Mouse (Mus musculus) limb, embryonic 13.5 days (tissue): ENCODE results near the gene Dock4. TPM values are rescaled to one million over a fixed set of nuclear protein-coding genes. Genes with fewer than 3 reads are reported as not detected.
A peak's percentile ranks its signal among the peaks of the same experiment; 100 is the strongest.

ENCODE experiments used
- ATAC-seq: fragments of 200-750 bp; cut with Nextera tagmentation; 2 replicates; pipeline ENCODE4 v1.8.0; 2017; ENCODE audit warnings: low read depth, moderate number of reproducible peaks, moderate TSS enrichment; ENCODE audit not compliant: low FRiP score
- H3K27ac ChIP-seq: fragments of 300-500 bp; sonication (generic); 2 replicates; pipeline ENCODE4 v1.5.1; 2015; ENCODE audit warnings: inconsistent platforms, mild to moderate bottlenecking, moderate library complexity
- H3K27me3 ChIP-seq: fragments of 300-500 bp; sonication (generic); 2 replicates; pipeline ENCODE4 v1.6.1; 2015; ENCODE audit warnings: mild to moderate bottlenecking, inconsistent platforms
- H3K36me3 ChIP-seq: fragments of 300-500 bp; sonication (generic); 2 replicates; pipeline ENCODE4 v1.6.1; 2015; ENCODE audit warnings: inconsistent platforms, mild to moderate bottlenecking, moderate library complexity
- H3K4me1 ChIP-seq: fragments of 300-500 bp; sonication (generic); 2 replicates; pipeline ENCODE4 v1.6.1; 2015; ENCODE audit warnings: inconsistent platforms
- H3K4me2 ChIP-seq: fragments of 300-500 bp; sonication (generic); replicated peaks from 2 replicates; pipeline ENCODE4 v1.6.1; 2015; ENCODE audit warnings: inconsistent platforms, mild to moderate bottlenecking, moderate library complexity
- H3K4me3 ChIP-seq: fragments of 300-500 bp; sonication (generic); 2 replicates; pipeline ENCODE4 v1.5.1; 2015; ENCODE audit warnings: moderate library complexity, mild to moderate bottlenecking, inconsistent platforms
- H3K9ac ChIP-seq: fragments of 300-500 bp; sonication (generic); 2 replicates; pipeline ENCODE4 v1.6.1; 2015; ENCODE audit warnings: mild to moderate bottlenecking, inconsistent platforms
- H3K9me3 ChIP-seq: fragments of 300-500 bp; sonication (generic); 2 replicates; pipeline ENCODE4 v1.6.1; 2016; ENCODE audit warnings: inconsistent platforms
- WGBS: fragments of 180-500 bp; shearing (Covaris S2); methylation state at CpG from one replicate; pipeline ENCODE4 v1.1.7; 2015; 5-methylcytosine and 5-hydroxymethylcytosine counted together
- polyA plus RNA-seq: library from polyadenylated mRNA; unstranded; fragments of >200 nt; fragmentation: Nextera tagmentation; extraction: Ambion mirVana; gene quantifications from 2 replicates; pipeline ENCODE4 v1.2.1, GENCODE M21; 2015

The Dock4 gene
- polyA plus RNA-seq, 1 experiment from 2014 or later: 19.1 TPM

DNA sequence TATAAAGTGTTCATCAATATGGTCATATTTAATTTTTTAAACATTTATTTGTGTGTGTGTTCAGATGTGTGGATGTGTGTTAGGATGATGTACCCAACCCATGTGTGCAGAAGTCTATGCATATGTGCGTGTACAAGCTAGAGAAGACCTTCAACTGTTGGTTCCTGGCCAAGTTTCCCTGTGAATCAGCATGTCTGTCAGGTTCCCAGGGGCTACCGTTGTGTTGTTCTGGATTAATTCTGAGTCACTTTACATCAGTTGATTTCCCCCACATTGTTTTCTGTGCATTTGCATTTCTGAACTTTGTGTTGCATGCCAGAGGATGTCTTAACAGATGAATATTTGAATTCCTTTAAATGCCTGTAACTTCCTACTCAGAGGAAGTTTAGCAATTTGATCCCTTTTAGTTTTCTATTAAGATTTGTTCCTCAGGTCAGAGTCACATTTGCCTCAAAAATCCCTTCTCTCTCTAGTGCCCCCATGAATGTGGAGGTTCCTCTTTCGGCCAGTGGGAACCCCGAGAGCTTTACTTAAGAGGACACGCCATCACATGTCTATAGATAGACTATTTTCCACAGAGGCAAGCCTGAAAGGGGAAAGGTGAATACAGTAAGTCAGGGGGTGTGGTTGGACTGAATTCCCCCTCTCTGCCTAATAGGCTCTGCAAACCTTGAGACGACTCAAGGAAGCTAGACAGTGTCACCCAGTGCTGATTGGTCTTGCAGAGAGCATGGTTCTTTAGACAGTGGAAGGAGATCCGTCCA is 139.0 kb downstream of the Dock4 start:
- WGBS: 88% methylated on average over 7 of the region's 7 CpGs
- no peak overlapping the region for H3K4me3 ChIP-seq

DNA sequence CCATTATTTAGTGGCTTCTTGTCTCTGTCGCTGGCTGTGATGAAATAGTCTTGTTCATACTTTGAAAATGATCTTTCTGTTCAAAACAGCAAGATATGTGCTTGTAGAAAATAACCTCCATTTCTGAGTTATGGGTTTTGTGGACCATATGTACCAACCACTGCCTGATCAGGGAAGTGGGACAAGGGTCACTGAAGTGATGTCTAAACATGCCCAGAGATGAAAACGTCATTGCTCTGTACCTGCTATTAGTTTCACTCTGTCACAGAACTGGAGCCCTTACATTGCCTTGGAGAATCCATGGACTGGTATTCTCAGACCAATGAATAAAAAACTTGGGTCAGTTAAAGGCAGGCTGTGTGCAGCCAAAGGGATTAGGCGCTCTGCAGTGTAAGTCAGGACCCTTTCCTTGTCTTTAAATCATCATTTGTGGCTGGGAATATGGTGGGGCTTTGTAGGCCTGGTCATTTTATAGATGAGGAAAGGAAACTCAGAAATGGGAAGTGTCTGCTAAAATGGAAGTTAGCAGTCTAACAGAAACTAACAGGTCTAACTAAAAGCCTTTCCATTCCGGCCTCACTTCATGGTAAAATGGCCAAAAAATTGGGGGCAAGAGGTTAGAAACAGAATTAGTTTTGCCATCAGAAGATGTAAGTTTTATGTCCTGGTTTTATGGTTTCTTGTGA is 139.8 kb downstream of the Dock4 start:
- no peak overlapping the region for H3K4me3 ChIP-seq
- no peaks in the 10 kb centered on the region for H3K27me3 ChIP-seq
- no peaks in the 10 kb centered on the region for H3K36me3 ChIP-seq
- WGBS: 81% methylated on average over 4 of the region's 4 CpGs
- peaks cover 6% of the 10 kb centered on the region for H3K4me1 ChIP-seq
- no peak for ATAC-seq
- no peak overlapping the region for H3K9ac ChIP-seq
- no peaks in the 10 kb centered on the region for H3K9me3 ChIP-seq
- no peak overlapping the region for H3K4me2 ChIP-seq
- no peak overlapping the region for H3K27ac ChIP-seq

More for the DNA sequence above, 139.0 kb downstream of the Dock4 start:
- Histone ChIP-seq H3K36me3 (no peaks in the 10 kb centered on the region), H3K4me2 (no peak overlapping the region), H3K4me1 (peaks cover 15% of the 10 kb centered on the region), H3K27me3 (no peaks in the 10 kb centered on the region), H3K9ac (no peak overlapping the region), H3K9me3 (no peaks in the 10 kb centered on the region), H3K27ac (no peak overlapping the region)
- ATAC-seq: no peak

DNA sequence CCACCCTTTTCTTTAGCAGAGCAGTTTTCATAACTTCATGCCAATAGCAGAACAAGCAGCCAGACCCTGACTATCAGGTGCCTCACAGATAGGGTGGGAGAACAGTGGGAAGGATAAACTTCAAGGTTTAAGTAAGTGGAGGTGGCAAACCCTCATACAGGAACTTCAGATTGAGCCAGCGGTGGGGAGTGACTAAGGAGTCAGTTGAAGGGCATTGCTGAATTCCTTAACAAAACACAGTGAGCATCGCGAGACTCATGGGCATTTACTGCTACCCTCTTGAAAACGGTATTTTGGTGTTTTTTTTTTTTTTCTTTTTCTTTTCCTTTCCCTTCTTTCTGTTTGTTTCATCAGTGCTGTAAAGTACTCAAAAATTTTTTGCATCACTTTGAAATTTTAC is 148.4 kb downstream of the Dock4 start:
- Histone ChIP-seq H3K27me3 (no peaks in the 10 kb centered on the region), H3K9ac (no peak overlapping the region), H3K4me2 (no peak overlapping the region), H3K4me3 (no peak overlapping the region), H3K27ac (no peak overlapping the region), H3K9me3 (no peaks in the 10 kb centered on the region), H3K36me3 (no peaks in the 10 kb centered on the region), H3K4me1 (no peaks in the 10 kb centered on the region)
- no peak for ATAC-seq
- 80% methylated on average over 4 of the region's 4 CpGs for whole genome bisulfite sequencing

DNA sequence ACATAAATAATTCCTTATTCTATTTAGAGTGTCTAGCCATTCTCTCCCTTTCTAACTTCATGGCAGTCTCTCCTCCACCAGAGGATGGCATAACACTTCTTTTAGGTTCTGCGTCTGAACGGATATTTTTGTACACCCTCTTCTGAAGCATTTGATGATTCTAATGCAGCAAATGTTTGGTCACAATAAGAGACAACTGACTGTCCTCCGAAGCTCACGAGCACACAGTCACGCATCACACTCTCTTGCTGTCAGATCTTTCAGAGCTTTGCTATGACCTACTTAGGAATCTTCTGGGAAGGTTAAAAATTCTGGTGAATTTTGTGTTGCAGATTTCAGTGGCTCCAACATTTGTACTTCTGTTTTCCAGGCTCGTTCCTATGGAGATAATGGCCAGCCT is 149.7 kb downstream of the Dock4 start:
- no peak overlapping the region for H3K4me2 ChIP-seq
- no peaks in the 10 kb centered on the region for H3K4me1 ChIP-seq
- no peak overlapping the region for H3K27ac ChIP-seq
- 91% methylated on average over 6 of the region's 6 CpGs for WGBS
- no peaks in the 10 kb centered on the region for H3K27me3 ChIP-seq
- ATAC-seq: no peak
- no peaks in the 10 kb centered on the region for H3K9me3 ChIP-seq
- no peak overlapping the region for H3K9ac ChIP-seq
- H3K36me3 ChIP-seq: no peaks in the 10 kb centered on the region
- H3K4me3 ChIP-seq: no peak overlapping the region

DNA sequence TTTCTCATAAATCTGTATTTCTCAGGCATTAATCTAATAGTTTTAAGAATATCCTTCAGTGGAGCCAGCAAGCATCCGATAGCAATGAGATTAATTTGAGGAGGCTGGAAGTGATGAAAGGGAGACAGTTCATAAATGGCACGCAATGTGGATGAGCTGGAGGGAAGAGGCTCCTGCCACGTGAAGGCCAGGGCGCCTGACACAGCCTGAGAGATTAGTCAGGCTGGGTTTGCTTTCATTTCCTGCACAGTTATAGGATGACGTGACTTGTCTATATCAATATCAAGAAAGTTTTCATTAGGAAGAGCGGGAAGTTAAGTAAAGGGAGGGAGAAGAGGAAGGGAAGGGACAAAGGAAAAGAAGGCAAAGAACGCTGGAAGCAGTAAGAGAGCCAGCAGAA is 150.3 kb downstream of the Dock4 start:
- WGBS: 85% methylated on average over 7 of the region's 7 CpGs
- Histone ChIP-seq H3K4me3 (no peak overlapping the region), H3K4me2 (no peak overlapping the region), H3K36me3 (no peaks in the 10 kb centered on the region), H3K9me3 (no peaks in the 10 kb centered on the region), H3K27me3 (no peaks in the 10 kb centered on the region), H3K9ac (no peak overlapping the region), H3K27ac (no peak overlapping the region), H3K4me1 (no peaks in the 10 kb centered on the region)
- ATAC-seq: no peak

DNA sequence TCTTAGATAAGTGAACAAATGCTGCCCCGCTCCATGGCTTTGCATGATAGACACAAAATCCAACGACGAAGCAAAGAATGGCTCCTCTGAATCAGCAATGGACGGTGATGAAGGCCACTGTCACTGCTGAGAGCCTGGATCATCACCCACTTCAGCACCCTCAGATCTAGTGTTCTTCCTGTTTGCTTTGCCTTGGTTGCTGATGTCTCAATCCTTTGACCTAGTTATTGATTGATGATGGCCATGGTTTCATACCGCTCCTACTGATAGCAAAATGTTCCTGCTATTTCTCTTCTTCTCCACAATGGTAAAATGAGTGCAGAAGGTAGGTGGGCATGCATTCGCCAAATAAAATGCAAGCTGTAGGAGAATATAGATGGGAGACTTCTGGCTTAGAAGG is 150.7 kb downstream of the Dock4 start:
- Histone ChIP-seq H3K4me1 (peaks cover 3% of the 10 kb centered on the region; the same call in 1 of the 2 replicates), H3K4me3 (no peak overlapping the region), H3K9me3 (no peaks in the 10 kb centered on the region), H3K4me2 (no peak overlapping the region), H3K36me3 (no peaks in the 10 kb centered on the region), H3K27me3 (no peaks in the 10 kb centered on the region), H3K27ac (no peak overlapping the region), H3K9ac (no peak overlapping the region)
- WGBS: 95% methylated on average over 6 of the region's 6 CpGs
- ATAC-seq: no peak

DNA sequence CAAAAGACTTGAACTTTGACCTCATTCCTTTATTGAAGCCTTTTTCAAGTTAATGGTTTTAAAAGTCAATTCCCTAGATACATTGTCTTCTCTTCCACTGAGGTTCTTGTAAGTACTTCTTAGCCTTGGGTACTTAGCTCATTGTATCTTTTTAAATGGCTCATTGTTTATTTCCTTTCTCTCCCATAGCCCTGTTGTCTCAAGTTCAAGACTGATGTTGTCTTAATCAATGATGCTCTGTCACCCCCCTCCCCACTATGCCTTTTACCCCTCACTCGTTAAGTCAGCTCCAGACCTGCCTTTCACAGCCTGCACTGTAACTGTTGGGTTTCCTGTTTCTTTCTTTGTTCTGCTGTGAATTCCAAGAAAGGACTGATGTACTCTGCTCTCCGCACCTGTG is 154.2 kb downstream of the Dock4 start:
- Histone ChIP-seq H3K4me1 (peaks cover 3% of the 10 kb centered on the region; the same call in 1 of the 2 replicates), H3K4me3 (no peak overlapping the region), H3K9ac (no peak overlapping the region), H3K4me2 (no peak overlapping the region), H3K36me3 (no peaks in the 10 kb centered on the region), H3K9me3 (no peaks in the 10 kb centered on the region), H3K27ac (no peak overlapping the region), H3K27me3 (no peaks in the 10 kb centered on the region)
- WGBS: 61% methylated on average over 2 of the region's 2 CpGs
- no peak for ATAC-seq

DNA sequence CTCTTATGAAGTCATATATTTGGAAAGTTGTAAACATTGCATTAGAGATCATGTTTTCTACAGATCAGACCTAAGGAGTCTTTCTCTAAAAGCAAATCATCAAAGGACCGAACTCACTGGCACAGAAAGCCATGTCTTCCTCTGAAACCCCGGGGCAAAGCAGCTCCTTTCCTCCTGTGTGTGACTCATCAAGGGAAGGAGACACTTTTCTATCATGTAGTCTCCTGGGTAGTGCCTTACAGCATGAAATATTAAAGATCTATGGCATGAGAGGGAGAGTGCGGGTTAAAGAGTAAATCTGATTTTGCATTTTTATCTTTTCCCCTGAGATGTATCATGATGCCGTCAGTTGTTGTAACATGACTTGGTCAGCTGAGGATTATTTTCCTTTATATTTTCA is 159.8 kb downstream of the Dock4 start:
- Histone ChIP-seq H3K36me3 (no peaks in the 10 kb centered on the region), H3K27ac (no peak overlapping the region), H3K4me2 (no peak overlapping the region), H3K4me1 (peaks cover 3% of the 10 kb centered on the region; the same call in 1 of the 2 replicates), H3K27me3 (no peaks in the 10 kb centered on the region), H3K9ac (no peak overlapping the region), H3K4me3 (no peak overlapping the region), H3K9me3 (no peaks in the 10 kb centered on the region)
- 81% methylated on average over 4 of the region's 4 CpGs for WGBS
- ATAC-seq: no peak

DNA sequence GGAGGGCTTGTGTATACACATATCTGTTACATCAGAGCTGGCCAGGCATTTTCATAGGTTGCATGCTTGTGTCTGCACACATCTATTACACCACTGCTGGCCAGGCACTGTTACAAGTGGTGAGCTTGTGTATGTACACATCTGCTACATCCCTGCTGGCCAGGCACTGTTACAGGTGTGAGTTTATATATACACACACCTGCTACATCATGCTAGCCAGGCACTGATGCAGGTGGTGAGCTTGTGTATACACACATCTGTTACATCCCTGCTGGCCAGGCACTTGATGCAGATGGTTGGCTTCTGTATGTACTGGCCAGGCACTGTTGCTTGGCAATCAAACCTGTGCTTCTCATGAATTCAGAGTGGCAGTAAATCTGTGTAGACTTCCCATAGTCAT is 177.2 kb downstream of the Dock4 start:
- no peak overlapping the region for H3K4me3 ChIP-seq
- H3K9ac ChIP-seq: no peak overlapping the region
- no peaks in the 10 kb centered on the region for H3K27me3 ChIP-seq
- H3K36me3 ChIP-seq: no peaks in the 10 kb centered on the region
- ATAC-seq: 0 out of 2 replicates have a peak, but pooled peaks have one; percentile 36
- no peaks in the 10 kb centered on the region for H3K9me3 ChIP-seq
- no peak overlapping the region for H3K27ac ChIP-seq
- no peak overlapping the region for H3K4me2 ChIP-seq
- no peaks in the 10 kb centered on the region for H3K4me1 ChIP-seq

DNA sequence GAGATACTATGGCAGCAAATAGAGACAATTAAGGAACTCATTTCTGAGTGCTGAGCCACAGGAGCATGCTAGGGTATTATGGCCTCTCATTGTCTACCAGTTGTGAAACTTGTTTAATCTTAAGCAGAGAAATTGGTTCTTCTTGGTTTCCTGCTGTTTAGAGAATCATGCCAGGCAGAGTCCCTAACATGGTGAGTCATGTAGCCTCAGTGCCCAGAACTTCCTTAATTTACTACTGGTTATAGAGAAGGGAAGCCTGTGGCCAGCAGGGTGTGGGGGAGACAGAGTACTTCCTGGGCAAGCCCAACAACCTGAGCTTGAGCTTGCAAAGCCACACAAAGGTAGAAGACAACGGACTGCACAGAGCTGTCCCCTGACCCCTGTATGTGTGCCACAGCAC is 180.8 kb downstream of the Dock4 start:
- Histone ChIP-seq H3K27me3 (no peaks in the 10 kb centered on the region), H3K4me3 (no peak overlapping the region), H3K9ac (no peak overlapping the region), H3K27ac (no peak overlapping the region), H3K9me3 (no peaks in the 10 kb centered on the region), H3K4me1 (no peaks in the 10 kb centered on the region), H3K4me2 (no peak overlapping the region), H3K36me3 (no peaks in the 10 kb centered on the region)
- 86% methylated on average over 1 of the region's 1 CpGs for WGBS
- no peak for ATAC-seq

DNA sequence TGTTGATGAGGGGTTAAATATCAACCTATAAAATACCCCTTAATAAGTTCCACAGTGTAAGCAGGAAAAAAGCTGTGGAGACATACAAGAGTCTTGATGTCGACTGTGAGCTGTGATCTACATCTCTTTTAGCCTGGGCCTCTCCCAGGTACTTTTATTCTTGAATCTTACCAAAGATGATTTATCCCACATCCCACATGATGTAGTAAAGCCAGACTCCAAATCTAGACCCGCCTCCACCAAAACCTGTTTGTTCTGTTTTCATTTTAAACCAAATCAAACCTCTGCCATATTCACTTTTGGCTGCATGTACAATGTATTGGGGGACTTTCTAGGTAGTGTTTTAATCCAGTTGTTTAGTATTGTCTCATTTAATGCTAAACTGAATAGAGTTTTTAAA is 187.5 kb downstream of the Dock4 start:
- 64% methylated on average over 2 of the region's 2 CpGs for WGBS
- no peaks in the 10 kb centered on the region for H3K36me3 ChIP-seq
- H3K9ac ChIP-seq: no peak overlapping the region
- no peaks in the 10 kb centered on the region for H3K9me3 ChIP-seq
- no peak overlapping the region for H3K4me3 ChIP-seq
- H3K4me1 ChIP-seq: no peaks in the 10 kb centered on the region; the same call in 1 of the 2 replicates
- H3K4me2 ChIP-seq: no peak overlapping the region
- ATAC-seq: no peak
- H3K27ac ChIP-seq: no peak overlapping the region
- no peaks in the 10 kb centered on the region for H3K27me3 ChIP-seq

DNA sequence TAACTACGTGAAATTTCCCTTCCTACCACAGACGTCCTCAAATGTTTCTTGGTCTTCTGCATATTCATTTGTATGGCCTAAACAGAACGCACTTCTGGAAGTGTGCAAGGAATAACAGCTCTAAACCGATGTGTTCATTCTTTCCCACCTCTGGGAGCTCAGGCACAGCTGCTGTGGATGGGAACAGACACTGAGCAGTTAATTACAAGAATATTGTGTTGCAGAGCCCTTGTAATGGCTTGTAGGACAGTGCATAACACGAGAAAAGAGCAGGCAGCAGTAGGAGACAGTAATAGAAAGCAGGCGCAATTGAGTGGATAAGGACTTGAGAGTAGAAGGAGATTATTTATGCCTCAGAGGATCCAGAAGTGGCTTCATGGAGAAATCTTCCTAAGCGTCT is 188.4 kb downstream of the Dock4 start:
- H3K27ac ChIP-seq: no peak overlapping the region
- no peak overlapping the region for H3K9ac ChIP-seq
- H3K27me3 ChIP-seq: no peaks in the 10 kb centered on the region
- H3K4me2 ChIP-seq: no peak overlapping the region
- H3K36me3 ChIP-seq: no peaks in the 10 kb centered on the region
- no peaks in the 10 kb centered on the region; the same call in 1 of the 2 replicates for H3K4me1 ChIP-seq
- ATAC-seq: no peak
- no peaks in the 10 kb centered on the region for H3K9me3 ChIP-seq
- 67% methylated on average over 7 of the region's 7 CpGs for WGBS
- H3K4me3 ChIP-seq: no peak overlapping the region
